32 mouse cellular contexts compared by ENCODE assay signal in the genomic region with DNA sequence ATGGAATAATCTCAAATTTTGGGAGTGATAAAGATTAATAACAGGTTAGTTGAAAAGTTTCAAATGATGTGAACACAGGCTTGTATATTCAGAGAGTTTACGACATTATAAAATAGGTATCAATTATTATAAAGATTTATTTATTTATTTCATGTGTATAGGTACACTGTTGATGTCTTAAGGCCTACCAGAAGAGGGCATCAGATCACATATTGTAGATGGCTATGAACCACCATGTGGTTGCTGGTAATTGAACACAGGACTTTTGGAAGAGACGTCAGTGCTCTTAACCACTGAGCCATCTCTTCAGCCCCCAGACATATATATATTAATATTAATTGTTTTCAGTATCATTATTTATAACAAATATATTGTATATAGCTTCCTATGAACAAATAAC.
"Had no signal": no experiment of that assay in that cellular context is flagged by ENCODE, and none has a peak within 500 bp of the region (broad histone marks: within the 10 kb centered on the region; RNA-seq: fewer than 3 reads in every experiment).

No protein-coding gene starts in this region.

- H3K36me3 ChIP-seq: limb, embryonic 10.5 days; limb, embryonic 12.5 days; limb, embryonic 13.5 days; limb, embryonic 15.5 days; liver, embryonic 12.5 days; liver, embryonic 13.5 days; liver, embryonic 15.5 days; lung, embryonic 15.5 days; midbrain, embryonic 10.5 days; midbrain, embryonic 12.5 days; midbrain, embryonic 13.5 days; midbrain, embryonic 15.5 days; neural tube, embryonic 12.5 days had no signal

- H3K27ac ChIP-seq: limb, embryonic 10.5 days; limb, embryonic 12.5 days; limb, embryonic 13.5 days; limb, embryonic 15.5 days; liver, embryonic 12.5 days; liver, embryonic 13.5 days; liver, embryonic 14.5 days; liver, embryonic 15.5 days; lung, embryonic 15.5 days; macrophage; midbrain, embryonic 10.5 days; midbrain, embryonic 12.5 days; midbrain, embryonic 13.5 days; midbrain, embryonic 15.5 days; neural tube, embryonic 12.5 days had no signal

- H3K9me3 ChIP-seq: limb, embryonic 10.5 days; limb, embryonic 12.5 days; limb, embryonic 13.5 days; limb, embryonic 15.5 days; liver, embryonic 12.5 days; liver, embryonic 13.5 days; liver, embryonic 15.5 days; lung, embryonic 15.5 days; megakaryocyte, embryonic 14.5 days; midbrain, embryonic 10.5 days; midbrain, embryonic 12.5 days; midbrain, embryonic 13.5 days; midbrain, embryonic 15.5 days; neural tube, embryonic 12.5 days had no signal

- H3K9ac ChIP-seq: limb, embryonic 12.5 days; limb, embryonic 13.5 days; limb, embryonic 15.5 days; liver, embryonic 12.5 days; liver, embryonic 13.5 days; liver, embryonic 14.5 days; liver, embryonic 15.5 days; liver, postnatal 0 days; lung, embryonic 14.5 days; lung, embryonic 15.5 days; midbrain, embryonic 12.5 days; midbrain, embryonic 13.5 days; midbrain, embryonic 15.5 days; neural tube, embryonic 12.5 days had no signal

- H3K4me2 ChIP-seq: limb, embryonic 12.5 days; limb, embryonic 13.5 days; limb, embryonic 15.5 days; liver, embryonic 11.5 days; liver, embryonic 12.5 days; liver, embryonic 13.5 days; liver, embryonic 15.5 days; lung, embryonic 14.5 days; lung, embryonic 15.5 days; midbrain, embryonic 11.5 days; midbrain, embryonic 12.5 days; midbrain, embryonic 13.5 days; midbrain, embryonic 15.5 days; neural tube, embryonic 12.5 days had no signal

- H3K4me1 ChIP-seq: limb, embryonic 10.5 days; limb, embryonic 12.5 days; limb, embryonic 13.5 days; limb, embryonic 15.5 days; liver, embryonic 12.5 days; liver, embryonic 13.5 days; liver, embryonic 15.5 days; lung, embryonic 15.5 days; megakaryocyte, embryonic 14.5 days; midbrain, embryonic 10.5 days; midbrain, embryonic 12.5 days; midbrain, embryonic 13.5 days; midbrain, embryonic 15.5 days; neural tube, embryonic 12.5 days had no signal

- H3K27me3 ChIP-seq: limb, embryonic 12.5 days; limb, embryonic 13.5 days; limb, embryonic 15.5 days; liver, embryonic 12.5 days; liver, embryonic 13.5 days; liver, embryonic 15.5 days; lung, embryonic 15.5 days; megakaryocyte, embryonic 14.5 days; midbrain, embryonic 12.5 days; midbrain, embryonic 13.5 days; midbrain, embryonic 15.5 days; neural tube, embryonic 12.5 days had no signal

- DNase-seq: left cerebral cortex, postnatal 4 days; liver; liver, embryonic 13.5 days; liver, postnatal 0 days; lung, adult 18-20 months; lung, adult 2 months; lung, embryonic 14.5 days; lung, postnatal 10 days; lung, postnatal 14 days; lung, postnatal 36 days; lung, postnatal 4 days; midbrain, embryonic 14.5 days had no signal

- H3K4me3 ChIP-seq: limb, embryonic 10.5 days; limb, embryonic 12.5 days; limb, embryonic 13.5 days; limb, embryonic 15.5 days; liver, embryonic 12.5 days; liver, embryonic 13.5 days; liver, embryonic 15.5 days; lung, embryonic 15.5 days; megakaryocyte, embryonic 14.5 days; midbrain, embryonic 10.5 days; midbrain, embryonic 12.5 days; midbrain, embryonic 13.5 days; midbrain, embryonic 15.5 days; myocyte; neural tube, embryonic 12.5 days had no signal

- ATAC-seq: liver, embryonic 12.5 days; liver, postnatal 0 days; lung, postnatal 0 days; midbrain, embryonic 13.5 days; midbrain, embryonic 15.5 days; midbrain, embryonic 16.5 days had no signal
